Mouse (Mus musculus) layer of hippocampus, postnatal 14 days (tissue): ENCODE measurements at regions not wholly inside any gene's neighbourhood (a gene's known extent, or its start where the extent isn't known, plus 50 kb on each side); places are given as distances from the start of the nearest gene placed in this dataset.
"Not testable (repeated sequence)": the region's sequence is repeated elsewhere in the genome, so short reads cannot be mapped to it uniquely, and the experiment has no call there.

Source experiments
- DNase-seq, 2 experiments: peaks; one replicate each; pipeline ENCODE4 v3.0.0; 2021 to 2022; ENCODE audit warnings: low spot score in 2 of 2, mixed read lengths in 1 of 2

- DNase-seq, result no peak
These were observed 64.3 kb upstream of the Rtn4 start for GRCm38 (mm10) chr11:29628476-29628875.

- DNase-seq, result no peak
These were observed 60.3 kb upstream of the Rtn4 start for GRCm38 (mm10) chr11:29632486-29632885.

GRCm38 (mm10) chr11:29633288-29633687 lies 59.5 kb upstream of the Rtn4 start:
- not testable (repeated sequence) for DNase-seq

GRCm38 (mm10) chr11:29636759-29637200 lies 56.0 kb upstream of the Rtn4 start:
- DNase-seq, result peak in 1 of 2 experiments; percentile 53

- no peak for DNase-seq
These were observed 54.6 kb upstream of the Rtn4 start for GRCm38 (mm10) chr11:29638093-29638669.

- no peak for DNase-seq
These were observed 53.9 kb upstream of the Rtn4 start for GRCm38 (mm10) chr11:29638861-29639260.
